23 mouse cellular contexts compared by ENCODE assay signal in genomic region chr7:113270991-113271390, GRCm38 (mm10).
DNase-seq lines count a peak whose midpoint lies in the region; ATAC-seq lines count a peak whose summit lies in the region.
"Had no signal": no experiment of that assay in that cellular context is flagged by ENCODE, and none has a peak within 500 bp of the region (broad histone marks: within the 10 kb centered on the region; RNA-seq: fewer than 3 reads in every experiment).

No protein-coding gene starts in this region.

- H3K4me1 ChIP-seq in hindbrain, embryonic 15.5 days (replicated peaks), result peaks cover 19% of the 10 kb centered on the region
- peaks cover 20% of the 10 kb centered on the region for H3K4me1 ChIP-seq in hindbrain, embryonic 13.5 days (replicated peaks)
- peaks cover 30% of the 10 kb centered on the region for H3K4me1 ChIP-seq in neural tube, embryonic 15.5 days
- H3K4me1 ChIP-seq: midbrain, embryonic 13.5 days had no signal

- H3K9me3 ChIP-seq in hindbrain, embryonic 15.5 days, result no peaks in the 10 kb centered on the region
- no peaks in the 10 kb centered on the region for H3K9me3 ChIP-seq in hindbrain, embryonic 13.5 days
- H3K9me3 ChIP-seq in neural tube, embryonic 15.5 days (replicated peaks), result no peaks in the 10 kb centered on the region
- H3K9me3 ChIP-seq: embryonic facial prominence, embryonic 10.5 days; embryonic facial prominence, embryonic 15.5 days; forebrain, embryonic 13.5 days; midbrain, embryonic 13.5 days; stomach, embryonic 15.5 days had no signal

- H3K4me3 ChIP-seq in hindbrain, embryonic 15.5 days, result no peak overlapping the region
- no peak overlapping the region for H3K4me3 ChIP-seq in hindbrain, embryonic 13.5 days
- no peak overlapping the region for H3K4me3 ChIP-seq in neural tube, embryonic 15.5 days (replicated peaks)
- H3K4me3 ChIP-seq: embryonic facial prominence, embryonic 10.5 days; embryonic facial prominence, embryonic 15.5 days; forebrain, embryonic 13.5 days; midbrain, embryonic 13.5 days; stomach, embryonic 15.5 days had no signal

- DNase-seq in cerebellum, adult 8-10 months, result no peak
- DNase-seq in brain, adult 2 months (ENCODE audit: low read depth, low spot score), result peak; percentile 41
- no peak for DNase-seq in layer of hippocampus, postnatal 14 days (ENCODE audit: low spot score in 2 of 2)
- DNase-seq: gastrocnemius, postnatal 25 days; kidney, adult 11 months; layer of hippocampus, adult 9-11 months; liver; lung, adult 2 months; right cerebral cortex, postnatal 25 days had no signal

- ATAC-seq in cerebellum, adult (ENCODE audit: insufficient number of reproducible peaks, low FRiP score, low TSS enrichment), result 0 out of 2 replicates have a peak, but pooled peaks have one; percentile 17
- peak; percentile 8; the same call in 1 of the 2 replicates for ATAC-seq in hindbrain, embryonic 15.5 days (ENCODE audit: low FRiP score, low read depth)
- ATAC-seq in hindbrain, embryonic 13.5 days (ENCODE audit: low FRiP score), result no peak
- ATAC-seq in neural tube, embryonic 15.5 days (ENCODE audit: low FRiP score), result no peak
- ATAC-seq: forebrain, embryonic 13.5 days; inflammation-experienced regulatory T-cells, adult 6 months; midbrain, embryonic 13.5 days; Patski had no signal

- 62% methylated on average over 2 of the region's 2 CpGs for WGBS in hindbrain, embryonic 15.5 days
- WGBS in hindbrain, embryonic 13.5 days, result 58% methylated on average over 2 of the region's 2 CpGs
- WGBS in neural tube, embryonic 15.5 days, result 69% methylated on average over 2 of the region's 2 CpGs

- H3K4me2 ChIP-seq in hindbrain, embryonic 15.5 days, result no peak overlapping the region
- H3K4me2 ChIP-seq in hindbrain, embryonic 13.5 days, result no peak overlapping the region
- no peak overlapping the region for H3K4me2 ChIP-seq in neural tube, embryonic 15.5 days
- H3K4me2 ChIP-seq: embryonic facial prominence, embryonic 15.5 days; forebrain, embryonic 13.5 days; heart, embryonic 11.5 days; hindbrain, embryonic 14.5 days; midbrain, embryonic 13.5 days; stomach, embryonic 15.5 days had no signal

- no peaks in the 10 kb centered on the region for H3K27me3 ChIP-seq in hindbrain, embryonic 15.5 days
- H3K27me3 ChIP-seq in hindbrain, embryonic 13.5 days, result no peaks in the 10 kb centered on the region
- no peaks in the 10 kb centered on the region for H3K27me3 ChIP-seq in neural tube, embryonic 15.5 days (replicated peaks)
- H3K27me3 ChIP-seq: embryonic facial prominence, embryonic 15.5 days; forebrain, embryonic 13.5 days; midbrain, embryonic 13.5 days; Patski; stomach, embryonic 15.5 days had no signal

- no peak overlapping the region for H3K9ac ChIP-seq in hindbrain, embryonic 15.5 days
- no peak overlapping the region for H3K9ac ChIP-seq in hindbrain, embryonic 13.5 days
- no peak overlapping the region for H3K9ac ChIP-seq in neural tube, embryonic 15.5 days (replicated peaks)
- H3K9ac ChIP-seq: embryonic facial prominence, embryonic 15.5 days; forebrain, embryonic 13.5 days; hindbrain, embryonic 14.5 days; liver, embryonic 14.5 days; midbrain, embryonic 13.5 days; stomach, embryonic 15.5 days had no signal

- peak overlapping the region; percentile 17; the same call in 1 of the 2 replicates for H3K27ac ChIP-seq in hindbrain, embryonic 15.5 days (replicated peaks)
- no peak overlapping the region for H3K27ac ChIP-seq in hindbrain, embryonic 13.5 days
- peak overlapping the region; percentile 54; the same call in 1 of the 2 replicates for H3K27ac ChIP-seq in neural tube, embryonic 15.5 days (replicated peaks)
- H3K27ac ChIP-seq: embryonic facial prominence, embryonic 10.5 days; embryonic facial prominence, embryonic 15.5 days; forebrain, embryonic 13.5 days; hindbrain, embryonic 14.5 days; liver, embryonic 14.5 days; midbrain, embryonic 13.5 days; stomach, embryonic 15.5 days had no signal

- H3K36me3 ChIP-seq in hindbrain, embryonic 15.5 days, result no peaks in the 10 kb centered on the region
- no peaks in the 10 kb centered on the region for H3K36me3 ChIP-seq in hindbrain, embryonic 13.5 days
- no peaks in the 10 kb centered on the region for H3K36me3 ChIP-seq in neural tube, embryonic 15.5 days
- H3K36me3 ChIP-seq: embryonic facial prominence, embryonic 10.5 days; embryonic facial prominence, embryonic 15.5 days; midbrain, embryonic 13.5 days; stomach, embryonic 15.5 days had no signal

Comparison
In these comparisons a context has a peak if more than half of its experiments do, and no peak if none do; other contexts are left out.
1. ATAC-seq: peak in cerebellum, adult (single experiment) and hindbrain, embryonic 15.5 days (single experiment); none in hindbrain, embryonic 13.5 days (single experiment) and neural tube, embryonic 15.5 days (single experiment).